Mouse (Mus musculus): Measurements from ENCODE around the gene Rmdn2. TPM values are rescaled to one million over a fixed set of nuclear protein-coding genes. Genes with fewer than 3 reads are reported as not detected.
A peak's percentile ranks its signal among the peaks of the same experiment; 100 is the strongest.

Rmdn2 gene
- polyA plus RNA-seq, 1 experiment: 11.2 TPM

- under 1% methylated on average over 42 of the region's 42 CpGs for WGBS
- peaks cover 1% of the 10 kb centered on the region; the same call in 1 of the 2 replicates for H3K27me3 ChIP-seq (ENCODE audit: control insufficient read depth, insufficient read depth, low read length)
Observed at GRCm38 (mm10) chr17:79715649-79716143, 104.0 kb downstream of the Rmdn2 start.

GRCm38 (mm10) chr17:79720681-79721080 is 109.0 kb downstream of the Rmdn2 start:
- Histone ChIP-seq H3K4me3 (replicated peaks; ENCODE audit: insufficient read depth, low read depth, low read length) (no peak overlapping the region), H3K27ac (ENCODE audit: insufficient read depth, low read length) (no peak overlapping the region), H3K4me1 (ENCODE audit: control insufficient read depth, insufficient read depth, low read length) (no peaks in the 10 kb centered on the region), H3K27me3 (ENCODE audit: control insufficient read depth, insufficient read depth, low read length) (no peaks in the 10 kb centered on the region)
- TF ChIP-seq POLR2A (IDR thresholded peaks at IDR 0.05; ENCODE audit: borderline replicate concordance, insufficient read depth, low read length) (no peak), CTCF (IDR thresholded peaks at IDR 0.05; ENCODE audit: borderline replicate concordance, insufficient read depth, low read depth, low read length) (no peak)
- WGBS: 76% methylated on average over 7 of the region's 7 CpGs
- DNase-seq: no peak

More at GRCm38 (mm10) chr17:79715649-79716143, 104.0 kb downstream of the Rmdn2 start:
- H3K4me1 ChIP-seq (ENCODE audit: control insufficient read depth, insufficient read depth, low read length): peaks cover 4% of the 10 kb centered on the region; the same call in 1 of the 2 replicates
- TF ChIP-seq POLR2A (IDR thresholded peaks at IDR 0.05; ENCODE audit: borderline replicate concordance, insufficient read depth, low read length): no peak
- peak; percentile 77 for TF ChIP-seq CTCF (IDR thresholded peaks at IDR 0.05; ENCODE audit: borderline replicate concordance, insufficient read depth, low read depth, low read length)
- peak overlapping the region; percentile 39 for H3K4me3 ChIP-seq (replicated peaks; ENCODE audit: insufficient read depth, low read depth, low read length)
- H3K27ac ChIP-seq (ENCODE audit: insufficient read depth, low read length): no peak overlapping the region
- DNase-seq: peak; percentile 77 to 83

GRCm38 (mm10) chr17:79726613-79727012 is 115.0 kb downstream of the Rmdn2 start:
- 85% methylated on average over 5 of the region's 5 CpGs for WGBS

GRCm38 (mm10) chr17:79728053-79728584 is 116.5 kb downstream of the Rmdn2 start:
- Histone ChIP-seq H3K4me1 (ENCODE audit: control insufficient read depth, insufficient read depth, low read length) (0 out of 2 replicates have a peak, but pooled peaks cover 4% of the 10 kb centered on the region), H3K4me3 (replicated peaks; ENCODE audit: insufficient read depth, low read depth, low read length) (no peak overlapping the region), H3K27ac (ENCODE audit: insufficient read depth, low read length) (no peak overlapping the region), H3K27me3 (ENCODE audit: control insufficient read depth, insufficient read depth, low read length) (no peaks in the 10 kb centered on the region)
- 28% methylated on average over 14 of the region's 14 CpGs for WGBS
- DNase-seq: no peak
- TF ChIP-seq POLR2A (IDR thresholded peaks at IDR 0.05; ENCODE audit: borderline replicate concordance, insufficient read depth, low read length): no peak
- TF ChIP-seq CTCF (IDR thresholded peaks at IDR 0.05; ENCODE audit: borderline replicate concordance, insufficient read depth, low read depth, low read length): no peak

More at GRCm38 (mm10) chr17:79726613-79727012, 115.0 kb downstream of the Rmdn2 start:
- no peak for DNase-seq
- 0 out of 2 replicates have a peak, but pooled peaks cover 4% of the 10 kb centered on the region for H3K4me1 ChIP-seq (ENCODE audit: control insufficient read depth, insufficient read depth, low read length)
- H3K27me3 ChIP-seq (ENCODE audit: control insufficient read depth, insufficient read depth, low read length): no peaks in the 10 kb centered on the region
- no peak overlapping the region for H3K27ac ChIP-seq (ENCODE audit: insufficient read depth, low read length)
- TF ChIP-seq CTCF (IDR thresholded peaks at IDR 0.05; ENCODE audit: borderline replicate concordance, insufficient read depth, low read depth, low read length): no peak
- TF ChIP-seq POLR2A (IDR thresholded peaks at IDR 0.05; ENCODE audit: borderline replicate concordance, insufficient read depth, low read length): no peak
- no peak overlapping the region for H3K4me3 ChIP-seq (replicated peaks; ENCODE audit: insufficient read depth, low read depth, low read length)

GRCm38 (mm10) chr17:79728585-79729503 is 117.2 kb downstream of the Rmdn2 start:
- no peak for DNase-seq
- WGBS: 45% methylated on average over 16 of the region's 16 CpGs
- Histone ChIP-seq H3K27me3 (ENCODE audit: control insufficient read depth, insufficient read depth, low read length) (no peaks in the 10 kb centered on the region), H3K27ac (ENCODE audit: insufficient read depth, low read length) (no peak overlapping the region), H3K4me3 (replicated peaks; ENCODE audit: insufficient read depth, low read depth, low read length) (no peak overlapping the region), H3K4me1 (ENCODE audit: control insufficient read depth, insufficient read depth, low read length) (0 out of 2 replicates have a peak, but pooled peaks cover 4% of the 10 kb centered on the region)
- TF ChIP-seq CTCF (IDR thresholded peaks at IDR 0.05; ENCODE audit: borderline replicate concordance, insufficient read depth, low read depth, low read length) (no peak), POLR2A (IDR thresholded peaks at IDR 0.05; ENCODE audit: borderline replicate concordance, insufficient read depth, low read length) (no peak)

- 82% methylated on average over 8 of the region's 8 CpGs for WGBS
- DNase-seq: no peak
- Histone ChIP-seq H3K4me3 (replicated peaks; ENCODE audit: insufficient read depth, low read depth, low read length) (no peak overlapping the region), H3K4me1 (ENCODE audit: control insufficient read depth, insufficient read depth, low read length) (0 out of 2 replicates have a peak, but pooled peaks cover 4% of the 10 kb centered on the region), H3K27ac (ENCODE audit: insufficient read depth, low read length) (no peak overlapping the region), H3K27me3 (ENCODE audit: control insufficient read depth, insufficient read depth, low read length) (no peaks in the 10 kb centered on the region)
- no peak for TF ChIP-seq CTCF (IDR thresholded peaks at IDR 0.05; ENCODE audit: borderline replicate concordance, insufficient read depth, low read depth, low read length)
- TF ChIP-seq POLR2A (IDR thresholded peaks at IDR 0.05; ENCODE audit: borderline replicate concordance, insufficient read depth, low read length): no peak
Observed at GRCm38 (mm10) chr17:79730988-79731387, 119.3 kb downstream of the Rmdn2 start.

- TF ChIP-seq CTCF (IDR thresholded peaks at IDR 0.05; ENCODE audit: borderline replicate concordance, insufficient read depth, low read depth, low read length) (no peak), POLR2A (IDR thresholded peaks at IDR 0.05; ENCODE audit: borderline replicate concordance, insufficient read depth, low read length) (no peak)
- DNase-seq: no peak
- H3K27ac ChIP-seq (ENCODE audit: insufficient read depth, low read length): no peak overlapping the region
- H3K4me1 ChIP-seq (ENCODE audit: control insufficient read depth, insufficient read depth, low read length): 0 out of 2 replicates have a peak, but pooled peaks cover 2% of the 10 kb centered on the region
- WGBS: 61% methylated on average over 4 of the region's 4 CpGs
- H3K4me3 ChIP-seq (replicated peaks; ENCODE audit: insufficient read depth, low read depth, low read length): no peak overlapping the region
- H3K27me3 ChIP-seq (ENCODE audit: control insufficient read depth, insufficient read depth, low read length): no peaks in the 10 kb centered on the region
Observed at GRCm38 (mm10) chr17:79733039-79733438, 121.4 kb downstream of the Rmdn2 start.

Data from cerebellum, adult 2 months (tissue).